In the genomic region with DNA sequence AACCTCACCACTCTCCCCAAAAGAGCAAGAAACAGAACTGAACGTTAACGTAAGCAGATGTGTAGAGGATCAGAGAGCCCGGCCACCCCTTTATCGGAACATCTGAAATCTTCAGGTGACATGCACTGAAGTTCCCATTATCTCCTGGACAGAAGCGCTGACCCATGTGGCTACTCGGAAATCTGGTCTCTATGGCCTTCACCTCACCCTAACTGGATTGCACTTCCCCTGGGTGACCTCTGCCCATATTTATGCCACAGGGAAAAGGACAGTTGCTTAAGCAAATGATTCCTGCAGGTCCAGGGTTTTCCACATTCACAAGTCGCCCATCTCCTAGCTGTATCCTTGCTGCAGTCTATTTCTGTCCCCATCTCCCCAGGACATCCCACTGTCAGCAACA, we compare ENCODE assay signal across 18 mouse cellular contexts.
DNase-seq lines count a peak whose midpoint lies in the region; ATAC-seq and TF ChIP-seq lines count a peak whose summit lies in the region.
"Had no signal": no experiment of that assay in that cellular context is flagged by ENCODE, and none has a peak within 500 bp of the region (broad histone marks: within the 10 kb centered on the region; RNA-seq: fewer than 3 reads in every experiment).

No protein-coding gene starts in this region.

- H3K27me3 ChIP-seq in heart, adult 2 months (ENCODE audit: control insufficient read depth, insufficient read depth, low read length): no peaks in the 10 kb centered on the region
- H3K27me3 ChIP-seq in intestine, embryonic 14.5 days (replicated peaks; ENCODE audit: control insufficient read depth, insufficient read depth, low read length): no peaks in the 10 kb centered on the region
- no peaks in the 10 kb centered on the region for H3K27me3 ChIP-seq in intestine, embryonic 16.5 days (replicated peaks; ENCODE audit: control insufficient read depth, insufficient read depth, low read length)
- H3K27me3 ChIP-seq: embryonic facial prominence, embryonic 15.5 days; forebrain, embryonic 15.5 days; hindbrain, embryonic 13.5 days; intestine, embryonic 15.5 days had no signal

- intact Hi-C loops in heart, adult 2 months (cut with DNase I): loop anchor here (2.0 to 5.0 kb wide), 3 partner anchors 13 to 563 kb away; no protein-coding TSS in a partner anchor
- intact Hi-C loops in heart, postnatal 25 days (cut with DNase I): no loop called here

- no peak for DNase-seq in heart, adult 2 months
- no peak for DNase-seq in heart, postnatal 25 days (ENCODE audit: low spot score)
- peak; percentile 33 for DNase-seq in intestine, embryonic 14.5 days (ENCODE audit: low spot score)
- DNase-seq: adrenal gland, adult 2 months; adrenal gland, postnatal 25 days; cerebellum, adult 2 months; cerebellum, postnatal 10 days; gastrocnemius, postnatal 36 days; kidney, adult 2 months had no signal

- peak overlapping the region; percentile 87 for H3K27ac ChIP-seq in heart, adult 2 months
- H3K27ac ChIP-seq in intestine, embryonic 14.5 days (ENCODE audit: low read depth): no peak overlapping the region
- no peak overlapping the region for H3K27ac ChIP-seq in intestine, embryonic 16.5 days (ENCODE audit: low read length)
- H3K27ac ChIP-seq in brown adipose tissue, adult 24 weeks (replicated peaks; ENCODE audit: low read depth, low read length): peak overlapping the region; percentile 39
- H3K27ac ChIP-seq: embryonic facial prominence, embryonic 15.5 days; forebrain, embryonic 15.5 days; hindbrain, embryonic 13.5 days; hindbrain, postnatal 0 days; intestine, embryonic 15.5 days had no signal

- H3K79me2 ChIP-seq in heart, adult 2 months (replicated peaks; ENCODE audit: control insufficient read depth, insufficient read depth, low read length): peaks cover 2% of the 10 kb centered on the region; the same call in 1 of the 2 replicates

- H3K9me3 ChIP-seq in intestine, embryonic 14.5 days (ENCODE audit: control insufficient read depth, low read length): no peaks in the 10 kb centered on the region
- no peaks in the 10 kb centered on the region for H3K9me3 ChIP-seq in intestine, embryonic 16.5 days (ENCODE audit: control insufficient read depth, low read length)
- H3K9me3 ChIP-seq: embryonic facial prominence, embryonic 15.5 days; forebrain, embryonic 15.5 days; hindbrain, embryonic 13.5 days; intestine, embryonic 15.5 days had no signal

- 42% methylated on average over 7 of the region's 7 CpGs for WGBS in heart, adult 2 months
- WGBS in intestine, embryonic 14.5 days: 76% methylated on average over 7 of the region's 7 CpGs
- WGBS in intestine, embryonic 16.5 days: 80% methylated on average over 7 of the region's 7 CpGs

- H3K4me3 ChIP-seq in heart, adult 2 months: no peak overlapping the region
- no peak overlapping the region for H3K4me3 ChIP-seq in intestine, embryonic 14.5 days (ENCODE audit: low read depth, low read length)
- H3K4me3 ChIP-seq in intestine, embryonic 16.5 days (ENCODE audit: low read length): no peak overlapping the region
- no peak overlapping the region for H3K4me3 ChIP-seq in brown adipose tissue, adult 24 weeks (ENCODE audit: insufficient read depth, low read depth, low read length)
- H3K4me3 ChIP-seq: embryonic facial prominence, embryonic 15.5 days; erythroblast, embryonic 14.5 days; forebrain, embryonic 15.5 days; hindbrain, embryonic 13.5 days; intestine, embryonic 15.5 days had no signal

- TF ChIP-seq EP300 in heart, adult 2 months (IDR thresholded peaks at IDR 0.05; ENCODE audit: insufficient read depth, low read depth, low read length): no peak

- H3K9ac ChIP-seq in heart, adult 2 months (ENCODE audit: low read depth, low read length): peak overlapping the region; percentile 1; the same call in 1 of the 2 replicates
- H3K9ac ChIP-seq in intestine, embryonic 14.5 days (ENCODE audit: low read length): no peak overlapping the region
- H3K9ac ChIP-seq in intestine, embryonic 16.5 days (ENCODE audit: low read depth, low read length): no peak overlapping the region
- H3K9ac ChIP-seq: embryonic facial prominence, embryonic 15.5 days; forebrain, embryonic 15.5 days; hindbrain, embryonic 13.5 days; intestine, embryonic 15.5 days had no signal

- peaks cover 20% of the 10 kb centered on the region for H3K36me3 ChIP-seq in heart, adult 2 months (ENCODE audit: control insufficient read depth, insufficient read depth, low read length)
- H3K36me3 ChIP-seq in intestine, embryonic 14.5 days (ENCODE audit: control insufficient read depth, insufficient read depth, low read length): no peaks in the 10 kb centered on the region
- no peaks in the 10 kb centered on the region for H3K36me3 ChIP-seq in intestine, embryonic 16.5 days (ENCODE audit: control insufficient read depth, insufficient read depth, low read length)
- H3K36me3 ChIP-seq: embryonic facial prominence, embryonic 15.5 days; forebrain, embryonic 15.5 days; hindbrain, embryonic 13.5 days; intestine, embryonic 15.5 days had no signal

- TF ChIP-seq CTCF in heart, adult 2 months (IDR thresholded peaks at IDR 0.05): no peak

- no peak overlapping the region for H3K4me2 ChIP-seq in intestine, embryonic 14.5 days (ENCODE audit: low read length)
- H3K4me2 ChIP-seq in intestine, embryonic 16.5 days (ENCODE audit: low read depth, low read length): no peak overlapping the region
- H3K4me2 ChIP-seq: embryonic facial prominence, embryonic 15.5 days; forebrain, embryonic 15.5 days; hindbrain, embryonic 13.5 days; intestine, embryonic 15.5 days had no signal

- TF ChIP-seq POLR2A in heart, adult 2 months (IDR thresholded peaks at IDR 0.05; ENCODE audit: insufficient read depth, low read depth, low read length): no peak

- H3K4me1 ChIP-seq in heart, adult 2 months (ENCODE audit: control insufficient read depth, insufficient read depth, low read length): peaks cover 25% of the 10 kb centered on the region
- H3K4me1 ChIP-seq in intestine, embryonic 14.5 days (replicated peaks; ENCODE audit: control insufficient read depth, insufficient read depth, low read length): peaks cover 15% of the 10 kb centered on the region
- H3K4me1 ChIP-seq in intestine, embryonic 16.5 days (ENCODE audit: control insufficient read depth, insufficient read depth, low read length): peaks cover 22% of the 10 kb centered on the region
- H3K4me1 ChIP-seq in brown adipose tissue, adult 24 weeks (ENCODE audit: control insufficient read depth, insufficient read depth, insufficient read length, low read length): peaks cover 29% of the 10 kb centered on the region

- ATAC-seq in intestine, embryonic 14.5 days (replicated peaks; ENCODE audit: low FRiP score, low TSS enrichment, low read depth): no peak
- ATAC-seq in intestine, embryonic 16.5 days: no peak
- 0 out of 2 replicates have a peak, but pooled peaks have one; percentile 19 for ATAC-seq in erythroid progenitor cell, adult 5-6 weeks (replicated peaks; ENCODE audit: low FRiP score, poor library complexity, severe bottlenecking)
- ATAC-seq: forebrain, embryonic 15.5 days; hindbrain, postnatal 0 days; intestine, embryonic 15.5 days had no signal

Comparison
In these comparisons a context has a peak if more than half of its experiments do, and no peak if none do; other contexts are left out.
1. H3K27ac ChIP-seq: peak in heart, adult 2 months (single experiment) and brown adipose tissue, adult 24 weeks (single experiment); none in intestine, embryonic 14.5 days (single experiment) and intestine, embryonic 16.5 days (single experiment).